Mouse (Mus musculus): Measurements from ENCODE around the gene Vcam1. TPM values are rescaled to one million over a fixed set of nuclear protein-coding genes. Genes with fewer than 3 reads are reported as not detected.

Gene Vcam1
- polyA plus RNA-seq, 1 experiment from 2014 or later: 93.4 TPM

GRCm38 (mm10) chr3:116095934-116096333 is 33.6 kb downstream of the Vcam1 start:
- no peaks in the 10 kb centered on the region for H3K36me3 ChIP-seq (replicated peaks; ENCODE audit: insufficient read depth, low read length)
- ATAC-seq (no peak), DNase-seq (no peak)
- 80% methylated on average over 3 of the region's 3 CpGs for WGBS (ENCODE audit: insufficient replicate concordance)
- no peak overlapping the region for H3K9ac ChIP-seq (replicated peaks)
- no peak overlapping the region for H3K4me2 ChIP-seq (ENCODE audit: low read depth, low read length)
- TF ChIP-seq EP300 (IDR thresholded peaks at IDR 0.05; ENCODE audit: low read depth) (no peak), CTCF (IDR thresholded peaks at IDR 0.05; ENCODE audit: low read depth) (no peak)
- H3K27ac ChIP-seq (ENCODE audit: low read depth): no peak overlapping the region
- H3K9me3 ChIP-seq (ENCODE audit: low read length): no peaks in the 10 kb centered on the region
- no peaks in the 10 kb centered on the region for H3K4me1 ChIP-seq (ENCODE audit: insufficient read depth)
- H3K27me3 ChIP-seq (ENCODE audit: insufficient read depth, low read length): no peaks in the 10 kb centered on the region
- no peak overlapping the region for H3K4me3 ChIP-seq (ENCODE audit: low read depth, low read length)

GRCm38 (mm10) chr3:116095312-116095711 is 34.2 kb downstream of the Vcam1 start:
- no peaks in the 10 kb centered on the region for H3K9me3 ChIP-seq (ENCODE audit: low read length)
- TF ChIP-seq CTCF (IDR thresholded peaks at IDR 0.05; ENCODE audit: low read depth): no peak
- no peak for TF ChIP-seq EP300 (IDR thresholded peaks at IDR 0.05; ENCODE audit: low read depth)
- no peak overlapping the region for H3K27ac ChIP-seq (ENCODE audit: low read depth)
- H3K36me3 ChIP-seq (replicated peaks; ENCODE audit: insufficient read depth, low read length): no peaks in the 10 kb centered on the region
- no peaks in the 10 kb centered on the region for H3K4me1 ChIP-seq (ENCODE audit: insufficient read depth)
- 64% methylated on average over 4 of the region's 4 CpGs for WGBS (ENCODE audit: insufficient replicate concordance)
- H3K27me3 ChIP-seq (ENCODE audit: insufficient read depth, low read length): no peaks in the 10 kb centered on the region
- DNase-seq (no peak), ATAC-seq (no peak)
- H3K9ac ChIP-seq (replicated peaks): no peak overlapping the region
- H3K4me2 ChIP-seq (ENCODE audit: low read depth, low read length): no peak overlapping the region
- H3K4me3 ChIP-seq (ENCODE audit: low read depth, low read length): no peak overlapping the region

DNA sequence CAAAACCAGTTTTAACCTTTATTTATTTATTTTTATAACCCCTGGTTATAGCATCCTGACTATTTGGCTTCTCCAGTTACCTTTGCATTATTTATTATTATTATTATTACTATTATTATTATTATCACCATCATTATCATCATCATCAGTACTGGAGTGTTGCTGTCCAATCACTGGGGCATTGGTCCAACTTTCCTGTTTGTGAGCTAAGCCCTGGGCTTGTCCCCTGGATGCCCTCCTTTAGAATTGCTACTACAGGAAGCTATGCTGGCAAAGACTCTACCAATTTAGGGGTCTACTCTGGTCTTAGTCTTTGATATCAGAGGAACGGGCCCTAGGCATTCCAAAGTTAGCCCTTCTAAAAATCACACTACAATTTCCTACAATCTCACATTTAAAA is 34.6 kb downstream of the Vcam1 start:
- Histone ChIP-seq H3K9me3 (ENCODE audit: low read length) (no peaks in the 10 kb centered on the region), H3K4me3 (ENCODE audit: low read depth, low read length) (no peak overlapping the region), H3K4me1 (ENCODE audit: insufficient read depth) (no peaks in the 10 kb centered on the region), H3K9ac (replicated peaks) (no peak overlapping the region), H3K27ac (ENCODE audit: low read depth) (no peak overlapping the region), H3K36me3 (replicated peaks; ENCODE audit: insufficient read depth, low read length) (no peaks in the 10 kb centered on the region), H3K4me2 (ENCODE audit: low read depth, low read length) (no peak overlapping the region), H3K27me3 (ENCODE audit: insufficient read depth, low read length) (no peaks in the 10 kb centered on the region)
- WGBS (ENCODE audit: insufficient replicate concordance): 76% methylated on average over 1 of the region's 1 CpGs
- DNase-seq: no peak
- no peak for ATAC-seq
- TF ChIP-seq CTCF (IDR thresholded peaks at IDR 0.05; ENCODE audit: low read depth) (no peak), EP300 (IDR thresholded peaks at IDR 0.05; ENCODE audit: low read depth) (no peak)

DNA sequence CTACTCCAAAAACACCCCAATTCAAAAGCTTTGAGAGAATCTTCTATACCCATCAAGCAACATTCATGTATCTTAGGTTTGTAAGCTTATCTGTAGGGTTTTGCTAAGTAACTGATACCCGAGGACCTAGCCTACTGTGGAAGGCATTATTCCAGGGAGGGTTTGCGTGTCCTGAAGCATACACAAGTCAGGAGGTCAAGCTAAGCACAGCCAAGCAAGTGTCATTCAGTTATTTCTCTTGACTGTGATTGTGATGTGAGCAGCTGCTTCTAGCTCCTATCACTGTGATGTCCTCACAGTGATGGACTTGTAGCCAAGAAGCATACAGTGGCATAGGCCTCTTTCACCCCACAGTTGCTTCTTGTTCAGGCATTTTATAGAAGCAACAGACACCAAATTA is 35.2 kb downstream of the Vcam1 start:
- Histone ChIP-seq H3K27me3 (ENCODE audit: insufficient read depth, low read length) (no peaks in the 10 kb centered on the region), H3K27ac (ENCODE audit: low read depth) (no peak overlapping the region), H3K4me1 (ENCODE audit: insufficient read depth) (no peaks in the 10 kb centered on the region), H3K36me3 (replicated peaks; ENCODE audit: insufficient read depth, low read length) (no peaks in the 10 kb centered on the region), H3K9me3 (ENCODE audit: low read length) (no peaks in the 10 kb centered on the region), H3K4me3 (ENCODE audit: low read depth, low read length) (no peak overlapping the region), H3K4me2 (ENCODE audit: low read depth, low read length) (no peak overlapping the region), H3K9ac (replicated peaks) (no peak overlapping the region)
- 76% methylated on average over 2 of the region's 2 CpGs for WGBS (ENCODE audit: insufficient replicate concordance)
- ATAC-seq: no peak
- DNase-seq: no peak
- no peak for TF ChIP-seq EP300 (IDR thresholded peaks at IDR 0.05; ENCODE audit: low read depth)
- TF ChIP-seq CTCF (IDR thresholded peaks at IDR 0.05; ENCODE audit: low read depth): no peak

DNA sequence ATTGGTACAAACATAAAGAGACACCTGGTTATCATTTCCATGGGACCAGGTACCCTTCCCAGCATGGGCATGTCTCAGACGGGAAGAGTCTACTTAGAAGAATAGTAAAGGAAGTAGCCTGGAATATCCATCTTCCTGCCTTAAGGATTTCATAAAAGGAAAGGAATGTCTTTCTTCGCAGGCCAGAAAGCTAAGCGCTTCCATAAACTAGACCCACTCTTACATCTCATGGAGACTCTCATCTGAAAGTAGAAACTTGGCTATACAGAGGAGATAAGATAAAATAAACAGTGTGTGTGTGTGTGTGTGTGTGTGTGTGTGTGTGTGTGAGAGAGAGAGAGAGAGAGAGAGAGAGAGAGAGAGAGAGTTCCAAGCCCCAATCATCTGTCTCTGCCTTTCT is 36.9 kb downstream of the Vcam1 start:
- H3K27ac ChIP-seq (ENCODE audit: low read depth): no peak overlapping the region
- no peaks in the 10 kb centered on the region for H3K36me3 ChIP-seq (replicated peaks; ENCODE audit: insufficient read depth, low read length)
- WGBS (ENCODE audit: insufficient replicate concordance): 74% methylated on average over 3 of the region's 3 CpGs
- no peaks in the 10 kb centered on the region for H3K27me3 ChIP-seq (ENCODE audit: insufficient read depth, low read length)
- ATAC-seq (no peak), DNase-seq (no peak)
- no peak overlapping the region for H3K9ac ChIP-seq (replicated peaks)
- no peak for TF ChIP-seq EP300 (IDR thresholded peaks at IDR 0.05; ENCODE audit: low read depth)
- H3K4me3 ChIP-seq (ENCODE audit: low read depth, low read length): no peak overlapping the region
- H3K9me3 ChIP-seq (ENCODE audit: low read length): peaks cover 9% of the 10 kb centered on the region
- no peaks in the 10 kb centered on the region for H3K4me1 ChIP-seq (ENCODE audit: insufficient read depth)
- H3K4me2 ChIP-seq (ENCODE audit: low read depth, low read length): no peak overlapping the region

DNA sequence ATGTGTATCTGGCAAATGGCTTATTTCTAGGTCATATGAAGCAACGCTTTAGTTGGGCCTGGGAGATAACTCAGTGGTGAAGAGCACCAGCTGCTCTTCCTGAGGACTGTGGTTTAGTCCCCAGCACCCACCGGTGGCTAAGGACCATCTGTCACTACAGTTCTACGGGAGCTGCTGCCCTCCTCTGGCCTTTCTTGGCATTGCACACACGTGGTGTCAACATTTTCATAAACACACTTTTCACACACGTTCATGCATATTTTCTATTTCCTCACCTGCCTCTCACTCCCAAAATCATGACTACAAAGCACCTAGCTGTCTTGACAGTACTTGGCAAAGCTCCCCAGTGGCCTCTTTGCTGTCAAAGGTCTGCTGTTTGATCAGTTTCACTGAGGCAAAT is 37.8 kb downstream of the Vcam1 start:
- DNase-seq: no peak
- H3K9ac ChIP-seq (replicated peaks): no peak overlapping the region
- ATAC-seq: no peak
- H3K36me3 ChIP-seq (replicated peaks; ENCODE audit: insufficient read depth, low read length): no peaks in the 10 kb centered on the region
- no peak overlapping the region for H3K27ac ChIP-seq (ENCODE audit: low read depth)
- no peaks in the 10 kb centered on the region for H3K4me1 ChIP-seq (ENCODE audit: insufficient read depth)
- WGBS (ENCODE audit: insufficient replicate concordance): 84% methylated on average over 5 of the region's 5 CpGs
- peaks cover 9% of the 10 kb centered on the region for H3K9me3 ChIP-seq (ENCODE audit: low read length)
- H3K27me3 ChIP-seq (ENCODE audit: insufficient read depth, low read length): no peaks in the 10 kb centered on the region
- no peak overlapping the region for H3K4me2 ChIP-seq (ENCODE audit: low read depth, low read length)
- TF ChIP-seq EP300 (IDR thresholded peaks at IDR 0.05; ENCODE audit: low read depth) (no peak), CTCF (IDR thresholded peaks at IDR 0.05; ENCODE audit: low read depth) (no peak)
- H3K4me3 ChIP-seq (ENCODE audit: low read depth, low read length): no peak overlapping the region

GRCm38 (mm10) chr3:116085962-116086361 is 43.5 kb downstream of the Vcam1 start:
- no peak overlapping the region for H3K27ac ChIP-seq (ENCODE audit: low read depth)
- no peak overlapping the region for H3K9ac ChIP-seq (replicated peaks)
- no peaks in the 10 kb centered on the region for H3K4me1 ChIP-seq (ENCODE audit: insufficient read depth)
- 81% methylated on average over 4 of the region's 4 CpGs for WGBS (ENCODE audit: insufficient replicate concordance)
- no peaks in the 10 kb centered on the region for H3K36me3 ChIP-seq (replicated peaks; ENCODE audit: insufficient read depth, low read length)
- DNase-seq (no peak), ATAC-seq (no peak)
- H3K9me3 ChIP-seq (ENCODE audit: low read length): peaks cover 9% of the 10 kb centered on the region
- TF ChIP-seq CTCF (IDR thresholded peaks at IDR 0.05; ENCODE audit: low read depth): no peak
- TF ChIP-seq EP300 (IDR thresholded peaks at IDR 0.05; ENCODE audit: low read depth): no peak
- H3K4me3 ChIP-seq (ENCODE audit: low read depth, low read length): no peak overlapping the region
- H3K4me2 ChIP-seq (ENCODE audit: low read depth, low read length): no peak overlapping the region
- no peaks in the 10 kb centered on the region for H3K27me3 ChIP-seq (ENCODE audit: insufficient read depth, low read length)
